Mouse (Mus musculus) cerebellum, postnatal 10 days (tissue): Measurements from ENCODE around the gene Mtg1.

Source experiments
- DNase-seq, 2 experiments: peaks; one replicate each; pipeline ENCODE4 v3.0.0; 2021; ENCODE audit warnings: mixed read lengths in 2 of 2

Mtg1 gene

DNA sequence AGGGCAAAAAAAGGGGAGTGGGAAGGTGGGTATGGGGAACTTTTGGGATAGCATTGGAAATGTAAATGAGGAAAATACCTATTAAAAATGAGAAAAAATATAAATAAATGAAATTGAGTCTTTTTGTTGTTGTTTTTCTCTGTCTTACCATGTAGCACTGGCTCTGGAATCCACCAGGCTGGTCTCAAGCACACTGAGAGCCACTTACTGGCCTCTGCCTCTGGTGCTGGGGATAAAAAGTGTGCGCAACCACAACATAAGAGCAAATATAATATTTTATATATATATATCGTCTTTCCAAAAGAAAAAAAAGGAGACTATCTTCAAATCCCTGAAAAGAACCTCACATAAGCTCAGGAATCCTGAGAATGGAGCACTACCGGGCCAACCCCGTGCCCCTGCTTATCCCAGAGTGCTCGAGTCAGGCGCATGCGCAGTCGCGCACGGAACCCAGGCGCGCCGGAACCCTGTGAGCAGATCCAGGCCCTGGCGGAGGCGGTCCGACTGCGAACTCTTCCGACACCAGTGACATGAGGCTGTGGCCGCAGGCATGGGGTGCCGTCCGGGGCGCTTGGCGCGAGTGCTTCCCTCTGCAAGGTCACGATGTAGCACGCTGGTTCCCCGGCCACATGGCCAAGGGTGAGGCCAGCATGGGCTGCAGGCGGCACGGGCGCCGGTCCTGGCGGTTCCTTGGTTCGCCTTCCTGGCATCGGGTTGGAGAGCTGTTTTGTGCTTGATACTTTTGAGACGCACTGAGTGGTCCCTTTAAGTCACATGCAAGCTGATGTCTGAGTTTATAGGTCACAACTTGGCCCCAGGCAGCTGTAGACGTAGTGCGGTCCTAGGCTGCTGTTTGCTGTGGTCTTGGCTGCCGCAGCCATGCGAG lies at the start of gene Mtg1:
Mtg1 (plus strand) TSS at position 430 of the 886 bp plus-strand sequence.
- DNase-seq, result peak; percentile 98

DNA sequence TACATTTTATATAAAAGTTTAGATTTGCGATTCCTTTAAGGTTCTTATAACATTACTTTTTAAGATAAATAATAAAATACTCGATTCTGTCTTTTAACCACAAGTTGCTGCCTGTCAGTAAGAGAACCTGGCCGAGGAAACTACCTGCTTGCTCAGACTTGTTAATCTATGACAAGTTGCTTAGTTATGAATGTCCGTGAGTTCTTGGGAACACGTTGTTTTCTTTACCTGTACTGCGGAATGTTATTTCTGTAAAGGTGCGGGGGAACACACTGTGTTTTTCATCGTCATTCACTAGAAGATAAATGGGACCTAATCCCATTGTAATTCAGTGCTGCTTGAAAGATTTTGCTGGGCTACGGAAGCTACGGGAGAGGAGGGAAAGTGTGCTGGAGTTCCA lies 46.8 kb upstream of the Mtg1 start:
- DNase-seq, result no peak

DNA sequence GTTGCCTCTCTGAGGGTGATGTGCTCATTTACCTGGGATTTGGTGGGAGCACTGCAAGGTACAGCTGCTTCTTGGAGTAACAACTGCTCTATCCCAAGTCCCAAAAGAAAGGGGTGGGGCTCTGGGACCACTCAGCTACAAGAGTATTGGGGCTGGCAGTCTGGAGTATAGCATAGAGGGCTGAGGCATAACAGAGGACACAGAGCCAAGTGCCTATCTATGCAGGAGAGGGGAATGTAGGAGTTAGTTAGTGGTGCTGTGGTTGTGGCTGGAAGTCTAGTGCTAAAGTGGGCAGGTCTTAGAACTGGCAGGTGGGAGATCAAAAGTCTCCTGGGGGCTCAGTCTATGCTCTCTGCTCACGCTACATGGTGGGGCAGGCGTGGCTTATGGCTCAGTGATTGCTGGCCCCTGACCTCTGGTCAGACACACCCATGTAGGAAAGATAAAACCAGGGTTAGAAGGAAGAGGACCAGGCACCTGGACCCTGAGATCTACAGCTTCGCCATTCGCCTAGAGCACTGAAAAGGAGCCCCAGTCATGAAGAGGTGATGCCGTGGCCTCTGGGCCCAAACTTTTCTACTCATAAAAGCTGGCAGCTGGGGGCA lies 44.3 kb upstream of the Mtg1 start, which contains the start of gene Prap1:
Prap1 (plus strand) TSS at position 472 of the 605 bp plus-strand sequence.
- DNase-seq, result no peak

DNA sequence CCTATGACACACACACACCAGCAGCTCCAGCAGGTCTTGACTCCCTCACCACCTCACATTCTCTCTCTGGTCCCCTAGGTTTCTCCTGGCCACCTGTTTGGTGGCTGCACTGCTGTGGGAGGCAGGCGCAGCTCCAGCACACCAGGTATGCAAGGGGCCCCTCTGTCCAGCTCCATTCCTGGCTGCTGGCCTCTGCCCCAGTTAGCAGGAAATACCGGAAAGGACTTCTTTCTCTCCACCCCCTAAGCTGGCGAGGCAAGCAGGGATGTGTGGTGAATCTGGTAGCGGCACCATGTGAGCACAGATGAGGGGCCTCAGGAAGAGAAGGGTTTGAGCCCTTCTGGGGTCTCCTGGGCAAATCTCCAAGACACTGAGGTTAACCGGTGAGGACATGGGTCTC lies 42.4 kb upstream of the Mtg1 start:
- no peak for DNase-seq

DNA sequence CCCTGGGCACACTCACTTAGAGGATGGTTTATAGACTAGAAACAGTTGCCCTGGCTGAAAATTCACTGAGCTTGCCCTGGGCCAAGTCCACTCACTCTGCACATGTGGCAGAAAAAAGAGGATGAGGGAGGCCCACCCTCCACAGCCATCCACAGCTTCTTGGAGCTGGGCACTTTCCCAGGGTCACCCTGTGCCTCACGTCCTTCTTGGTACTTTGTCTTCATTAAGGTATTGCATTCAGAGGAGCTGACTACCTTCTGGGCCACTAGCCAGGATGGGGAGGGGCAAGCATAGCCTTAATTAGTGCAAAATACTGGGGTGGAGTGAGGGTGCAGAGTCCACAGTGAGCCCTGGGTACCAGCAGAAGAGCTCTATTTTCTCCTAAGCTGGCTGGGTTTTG lies 41.8 kb upstream of the Mtg1 start:
- DNase-seq, result no peak

DNA sequence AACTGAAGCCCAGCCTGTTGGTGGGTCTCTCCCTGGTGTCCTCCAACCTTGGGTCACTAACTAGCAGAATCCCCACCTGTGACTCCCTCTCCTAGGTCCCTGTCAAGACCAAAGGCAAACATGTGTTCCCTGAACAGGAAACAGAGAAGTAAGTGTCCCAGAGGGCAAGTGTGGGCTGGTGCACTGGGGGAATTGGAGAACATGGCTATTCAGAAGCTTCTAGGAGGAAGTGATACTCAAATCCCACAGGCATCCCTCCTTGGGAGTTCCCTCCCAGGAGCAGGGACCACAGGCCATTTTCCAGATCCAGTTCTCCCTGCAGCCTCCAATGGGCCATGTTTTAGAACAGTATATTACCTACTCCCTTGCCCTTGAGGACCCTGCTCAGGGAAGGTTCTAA lies 41.3 kb upstream of the Mtg1 start:
- no peak for DNase-seq

DNA sequence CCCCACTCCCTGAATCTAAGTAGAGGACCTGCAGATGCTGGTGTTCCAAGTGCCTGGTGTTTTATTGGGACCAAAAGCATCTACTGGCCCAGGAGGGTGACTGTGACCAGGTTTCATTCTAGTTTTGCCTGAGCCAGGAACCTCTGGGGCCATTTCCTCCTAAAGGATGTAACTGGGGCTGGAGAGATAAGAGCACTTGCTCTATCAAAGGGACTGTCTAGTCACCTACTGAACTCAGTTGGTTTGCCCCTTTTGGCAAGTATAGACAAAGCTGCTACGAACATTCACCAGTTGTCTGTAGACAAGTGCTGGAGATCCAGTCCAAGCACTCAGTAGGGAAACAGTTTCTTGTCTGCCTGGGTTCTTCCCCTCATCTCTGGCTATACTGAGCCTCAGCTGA lies 38.9 kb upstream of the Mtg1 start:
- no peak for DNase-seq

DNA sequence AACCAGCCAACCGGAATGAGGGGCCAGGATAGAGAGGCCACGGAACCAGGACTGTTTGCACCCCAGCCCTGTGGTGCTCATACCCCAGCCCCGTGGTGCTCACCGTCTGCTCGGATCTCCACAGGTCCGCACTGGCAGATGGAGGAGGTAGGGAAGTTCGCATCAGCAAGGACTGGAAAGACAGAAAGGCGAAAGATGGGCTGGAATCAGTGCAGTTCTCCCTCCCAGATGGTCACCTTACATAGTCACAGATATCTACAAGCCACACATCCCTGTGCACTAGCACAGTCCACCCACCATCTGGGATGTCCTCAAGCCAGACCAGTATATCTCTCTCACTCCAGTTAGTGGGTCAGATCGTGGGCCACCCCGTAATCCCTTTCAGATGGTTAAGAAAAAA lies 35.9 kb upstream of the Mtg1 start:
- peak; percentile 32 to 42 for DNase-seq

DNA sequence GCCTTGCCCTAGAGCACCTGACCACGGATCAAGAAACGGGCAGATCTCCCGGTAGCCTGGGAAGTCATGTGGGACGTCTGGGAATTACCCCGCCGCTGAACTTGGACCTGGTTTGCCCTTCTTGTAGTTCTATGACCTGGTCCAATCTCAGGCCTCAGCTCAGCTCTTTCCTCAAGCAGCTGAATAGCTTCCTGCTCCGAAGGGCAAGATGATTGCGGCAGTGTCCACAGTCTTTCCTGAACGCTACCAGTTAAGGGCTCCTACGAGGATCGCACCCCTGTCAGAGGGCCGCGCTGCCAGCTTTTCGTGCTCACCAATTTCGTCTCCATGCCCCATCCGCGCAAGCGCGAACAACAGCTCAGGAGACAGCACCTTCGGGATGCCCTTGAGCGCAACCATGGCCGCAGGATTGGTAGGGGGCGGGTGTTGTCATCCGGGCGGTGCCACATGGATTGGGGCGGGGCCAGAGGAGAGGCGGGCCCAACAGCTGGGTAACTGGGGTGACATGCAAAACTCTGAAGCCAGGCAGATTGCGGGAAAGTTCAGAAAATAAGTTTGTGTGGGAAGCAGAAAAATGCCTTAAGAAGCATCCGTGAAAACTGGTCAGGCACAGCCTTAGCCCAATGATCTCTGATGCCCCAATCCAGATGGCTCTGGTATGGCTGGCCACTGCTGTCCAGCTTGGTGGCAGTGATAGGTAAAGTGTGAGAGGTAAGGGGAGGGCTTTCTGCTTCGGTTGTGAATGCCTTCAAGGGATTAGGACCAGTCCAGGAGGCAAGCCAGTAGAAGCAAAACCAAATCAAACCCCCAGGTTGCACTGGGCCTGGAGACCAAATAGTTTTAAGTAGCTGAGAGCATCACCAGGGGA lies 35.1 kb upstream of the Mtg1 start, which contains the start of gene Fuom:
Fuom (minus strand) TSS at position 449 of the 868 bp plus-strand sequence.
- DNase-seq, result peak; percentile 81 to 83

DNA sequence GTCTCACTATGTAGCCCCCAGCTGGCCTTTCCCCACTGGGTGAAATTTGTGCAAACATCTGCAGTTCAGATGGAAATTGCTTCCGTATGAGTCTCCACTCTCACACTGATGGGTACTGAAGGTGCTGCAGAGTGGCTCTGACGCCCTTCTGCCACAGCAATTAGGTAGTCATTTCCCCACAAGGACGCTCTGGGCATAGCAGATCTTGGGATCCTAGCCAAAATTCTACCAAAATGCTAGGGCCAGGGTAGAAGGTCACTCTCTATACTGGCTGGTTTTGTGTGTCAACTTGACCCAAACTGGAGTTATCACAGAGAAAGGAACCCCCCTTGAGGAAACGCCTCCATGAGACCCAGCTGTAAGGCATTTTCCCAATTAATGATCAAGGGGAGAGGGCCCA lies 33.4 kb upstream of the Mtg1 start:
- DNase-seq, result no peak

DNA sequence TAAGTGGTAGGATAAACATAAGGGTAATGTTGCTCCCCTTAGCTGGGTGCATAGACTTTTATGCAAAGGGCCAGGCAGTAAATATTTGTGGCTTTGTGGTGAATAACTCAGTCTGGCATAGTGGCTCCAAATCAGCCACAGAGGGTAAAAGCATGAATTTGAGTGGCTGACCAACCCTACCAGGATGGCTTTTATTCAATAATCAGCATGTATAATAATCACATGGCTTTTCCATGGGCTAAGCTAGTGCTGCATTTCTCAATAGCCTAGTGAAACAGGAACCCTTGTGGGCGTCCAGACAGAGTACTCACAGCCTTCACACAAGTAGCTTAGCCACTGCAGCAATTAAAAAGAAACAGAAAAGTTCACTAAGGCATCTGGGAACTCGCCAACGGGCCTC lies 25.4 kb upstream of the Mtg1 start:
- no peak for DNase-seq

DNA sequence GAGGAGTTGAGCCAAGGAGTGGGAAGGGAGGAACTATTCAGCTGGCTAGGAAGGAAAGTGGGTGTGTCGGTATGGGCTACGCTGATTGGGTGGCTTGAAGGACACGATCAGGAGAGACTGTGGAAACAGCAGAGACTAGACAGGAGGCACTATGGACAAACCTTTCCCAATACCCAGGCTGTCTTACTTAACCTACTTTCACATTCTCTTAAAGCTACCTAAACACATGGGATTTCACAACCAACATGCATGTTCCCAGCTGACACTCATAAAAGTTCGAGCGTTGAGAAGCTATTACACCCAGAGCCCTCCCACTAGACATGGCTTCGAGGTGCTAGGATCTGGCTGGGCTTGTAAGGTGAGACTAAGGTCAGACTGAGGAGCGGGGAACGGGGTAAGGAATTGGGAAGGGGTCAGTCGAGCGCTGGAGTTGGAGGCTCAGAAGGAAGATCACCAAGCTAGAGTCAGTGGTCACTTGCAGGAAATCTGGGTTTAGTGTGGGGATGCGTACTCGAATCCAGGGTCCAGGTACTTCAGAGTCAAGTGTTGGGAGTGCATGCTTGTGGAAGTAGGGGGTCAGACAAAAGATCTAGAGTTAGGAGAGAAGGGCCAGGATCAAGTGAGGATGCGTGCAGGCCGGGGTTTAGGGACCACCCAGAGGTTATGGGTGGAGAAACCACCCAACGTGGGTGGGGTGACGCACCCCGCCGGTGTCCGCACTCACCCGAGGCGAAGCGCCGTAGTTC lies 21.6 kb upstream of the Mtg1 start, which contains the start of gene Paox:
Paox (plus strand) TSS at position 217 of the 746 bp plus-strand sequence.
- DNase-seq, result peak; percentile 49 to 52

DNA sequence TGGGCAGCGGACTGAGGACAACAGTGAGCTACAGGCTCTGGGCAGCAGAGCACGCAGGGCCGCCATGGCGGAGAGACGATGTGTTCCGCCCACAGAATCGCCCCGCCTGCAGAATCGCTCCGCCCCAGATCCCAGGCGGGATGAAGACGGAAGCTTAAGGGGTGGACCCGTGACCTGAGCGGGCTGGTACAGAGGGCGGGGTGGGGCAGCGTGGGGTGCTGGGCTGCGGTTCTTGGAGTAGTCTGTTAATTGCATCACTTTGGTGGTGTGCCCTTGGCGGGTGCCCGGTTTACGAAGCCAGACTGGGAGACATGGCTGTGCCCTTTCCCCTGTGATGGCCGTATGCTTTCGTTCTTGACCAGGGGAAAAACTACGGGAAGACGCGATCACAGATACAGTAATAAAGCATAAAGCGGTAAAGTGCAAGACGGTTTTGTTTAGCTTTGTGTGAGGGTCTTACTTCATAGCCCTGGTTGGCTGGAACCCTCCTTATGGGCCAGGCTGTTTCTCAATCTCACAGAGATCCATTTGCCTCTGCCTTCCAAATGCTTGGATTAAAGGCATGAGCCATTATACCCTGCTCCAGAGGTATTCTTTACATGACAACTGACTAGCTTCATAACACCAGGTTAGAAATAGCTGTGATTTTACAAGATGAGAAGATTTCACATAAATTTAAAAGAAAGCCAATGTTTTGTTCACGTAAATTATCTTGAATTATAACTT lies 20.9 kb upstream of the Mtg1 start, which contains the start of gene Echs1:
Echs1 (minus strand) TSS at position 148 of the 726 bp plus-strand sequence.
- peak; percentile 90 to 93 for DNase-seq

DNA sequence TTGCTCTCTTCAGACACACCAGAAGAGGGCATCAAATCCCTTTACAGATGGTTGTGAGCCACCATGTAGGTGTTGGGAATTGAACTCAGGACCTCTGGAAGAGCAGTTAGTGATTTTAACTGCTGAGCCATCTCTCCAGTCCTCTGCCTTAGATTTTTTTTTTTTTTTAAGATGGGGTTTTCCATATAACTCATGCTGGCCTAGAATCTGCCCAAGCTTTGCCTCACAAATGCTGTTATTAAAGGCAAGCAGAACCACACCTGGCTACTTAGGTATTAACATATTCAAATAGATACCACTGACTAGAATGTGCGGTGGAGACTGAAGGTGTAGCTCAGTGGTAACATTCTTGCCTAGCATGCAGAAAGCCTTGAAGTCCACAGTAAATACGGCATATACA lies 16.9 kb upstream of the Mtg1 start:
- DNase-seq, result no peak

DNA sequence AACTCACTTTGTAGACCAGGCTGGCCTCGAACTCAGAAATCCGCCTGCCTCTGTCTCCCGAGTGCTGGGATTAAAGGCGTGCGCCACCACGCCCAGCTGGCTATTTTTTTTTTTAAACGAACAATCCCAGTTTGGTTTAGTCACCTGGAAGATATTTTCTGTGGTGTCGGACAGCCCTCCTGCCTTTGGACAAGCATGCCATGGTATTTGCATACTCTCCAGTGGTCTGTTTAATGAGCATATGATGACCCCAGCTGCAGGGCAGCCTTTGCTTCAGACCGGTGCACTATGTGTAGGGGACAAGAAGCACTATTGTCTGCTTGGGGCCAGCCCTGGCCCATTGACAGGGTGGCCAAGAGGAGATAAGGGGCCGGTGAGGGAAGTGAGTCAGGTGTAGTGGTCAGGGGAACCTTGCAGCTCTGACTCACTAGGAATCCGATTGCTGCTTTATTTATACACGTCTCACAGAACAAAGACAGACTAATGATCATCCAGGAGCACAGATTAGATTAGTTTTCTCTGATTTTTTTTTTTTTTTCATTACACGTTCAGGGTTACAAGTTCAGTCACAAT lies 15.9 kb upstream of the Mtg1 start:
- DNase-seq, result no peak

DNA sequence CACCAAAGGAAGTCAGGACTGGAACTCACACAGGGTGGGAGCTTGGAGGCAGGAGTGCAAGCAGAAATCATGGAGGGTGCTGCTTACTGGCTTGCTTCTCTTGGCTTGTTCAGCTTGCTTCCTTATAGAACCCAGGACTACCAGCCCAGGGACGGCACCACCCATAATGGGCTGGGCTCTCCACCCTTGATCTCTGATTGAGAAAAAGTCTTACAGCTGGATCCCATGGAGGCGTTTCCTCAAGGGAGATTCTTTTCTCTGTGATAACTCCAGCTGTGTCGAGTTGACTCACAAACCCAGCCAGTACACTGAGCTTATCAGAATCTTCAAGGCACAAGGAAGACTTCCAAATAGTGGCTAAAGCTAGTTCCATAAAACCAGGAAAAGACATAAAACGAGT lies 14.6 kb upstream of the Mtg1 start:
- DNase-seq, result no peak

DNA sequence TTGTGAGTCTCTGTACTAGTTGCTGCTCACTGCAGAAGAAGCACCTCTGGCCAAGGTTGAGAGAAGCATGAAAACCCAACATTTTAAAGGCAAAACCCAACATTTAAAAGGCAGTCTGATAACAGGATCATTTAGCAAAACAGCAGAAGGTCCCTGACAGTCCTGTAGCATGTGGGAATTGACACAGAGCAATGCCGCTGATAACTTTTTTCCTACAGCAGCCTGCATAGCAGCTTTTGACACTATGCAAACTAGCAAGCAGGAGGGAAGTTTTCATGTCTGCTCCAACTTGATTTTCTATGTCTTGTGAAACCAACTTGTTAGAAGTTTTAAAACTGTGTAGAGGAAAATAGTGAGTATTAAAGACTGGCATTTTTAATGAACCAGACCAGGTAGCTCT lies 13.0 kb upstream of the Mtg1 start:
- no peak for DNase-seq

DNA sequence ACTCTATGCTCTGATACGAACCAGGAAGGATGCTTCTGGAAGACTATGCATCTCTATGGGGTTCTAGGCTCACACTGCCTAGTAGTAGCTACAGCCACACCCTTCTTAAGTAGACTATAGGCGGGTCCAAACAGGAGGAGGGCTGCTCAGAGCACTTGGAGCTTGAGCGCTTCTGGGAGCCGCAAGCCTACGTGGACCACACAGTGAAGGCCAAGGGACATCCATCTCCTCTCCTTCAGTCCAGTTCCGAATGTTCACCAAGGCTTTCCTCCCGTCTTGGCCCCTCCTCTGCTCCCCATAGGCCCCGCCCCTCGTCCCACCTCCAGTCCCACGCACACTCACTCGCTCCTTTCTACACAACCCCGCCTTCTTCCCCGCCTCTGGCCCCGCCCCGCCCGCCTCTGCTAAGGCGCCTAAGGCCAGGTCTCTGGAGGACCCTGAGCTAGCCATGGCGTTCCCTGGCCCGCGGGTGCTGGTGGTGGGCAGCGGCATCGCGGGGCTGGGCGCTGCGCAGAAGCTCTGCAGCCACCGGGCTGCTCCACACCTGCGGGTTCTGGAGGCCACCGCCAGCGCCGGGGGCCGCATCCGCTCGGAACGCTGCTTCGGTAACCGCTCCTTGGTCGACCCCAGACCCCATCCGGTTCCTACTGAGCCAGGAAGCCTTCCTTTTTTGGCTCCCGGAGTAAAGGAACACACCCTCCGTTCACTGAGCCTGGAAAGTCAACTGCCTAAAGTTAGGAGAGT lies 11.9 kb upstream of the Mtg1 start:
- DNase-seq, result peak; percentile 95 to 97

DNA sequence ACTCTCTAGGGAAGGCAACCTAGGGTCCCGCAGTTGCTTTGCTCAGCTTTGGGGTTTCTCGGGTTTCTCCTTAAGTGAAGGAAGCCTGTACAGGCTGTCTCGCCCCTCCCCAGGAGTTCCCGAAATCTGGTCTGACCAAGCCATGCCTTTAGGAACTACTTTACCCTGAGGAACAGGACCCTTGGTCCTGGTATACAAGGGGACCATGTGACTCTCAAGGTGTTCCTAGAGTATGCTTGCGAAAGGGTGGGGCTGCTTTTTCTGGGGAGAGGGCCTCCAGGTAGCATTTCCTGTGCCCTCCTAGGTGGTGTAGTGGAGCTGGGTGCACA lies 11.4 kb upstream of the Mtg1 start:
- no peak for DNase-seq

DNA sequence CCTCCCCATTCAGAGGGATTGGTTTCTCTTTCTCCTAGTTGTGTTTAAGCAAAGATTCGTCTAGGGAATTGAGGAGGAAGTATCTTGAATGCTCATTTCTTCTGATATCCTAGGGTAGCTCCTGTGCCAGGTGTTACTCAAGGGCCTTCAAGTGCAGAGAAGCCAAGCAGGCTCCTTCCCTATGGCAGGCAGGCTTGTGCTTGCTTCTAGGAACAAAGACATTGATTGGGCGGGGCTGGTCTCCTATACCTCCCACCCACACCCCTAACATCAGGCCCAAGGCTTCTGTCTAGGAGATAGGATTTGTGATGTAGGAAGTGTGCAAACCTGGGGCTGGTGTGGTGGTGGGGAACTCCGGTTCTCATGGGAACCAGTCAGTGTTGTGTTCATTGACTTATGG lies 10.4 kb upstream of the Mtg1 start:
- DNase-seq, result no peak

DNA sequence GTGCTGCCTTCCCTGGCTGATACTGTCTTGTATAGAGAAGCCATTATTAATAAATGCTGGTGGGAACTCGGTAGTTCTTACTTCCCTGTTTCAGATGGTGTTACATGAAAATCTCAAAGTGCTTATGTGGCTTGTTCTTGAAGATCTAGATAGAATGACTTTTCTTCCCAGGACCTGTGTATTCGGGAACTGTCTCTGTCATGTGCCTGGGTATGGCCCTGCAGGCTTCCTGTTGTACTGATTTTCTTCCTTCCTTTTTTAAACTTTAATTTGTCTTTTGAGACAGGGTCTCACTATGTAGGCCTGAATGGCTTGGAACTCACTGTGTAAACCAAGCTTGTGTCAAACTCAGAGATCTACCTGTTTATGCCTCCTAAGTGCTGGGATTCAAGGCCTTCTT lies 9.5 kb upstream of the Mtg1 start:
- no peak for DNase-seq
